Mouse (Mus musculus) neural tube, postnatal 0 days (tissue): ENCODE results near the gene Chchd1. TPM values are rescaled to one million over a fixed set of nuclear protein-coding genes. Genes with fewer than 3 reads are reported as not detected.

ENCODE experiments used
- microRNA-seq: library from miRNA; unstranded; fragments of <30 nt; microRNA quantifications from one replicate; pipeline ENCODE4, GENCODE M21; 2016
- polyA plus RNA-seq: library from polyadenylated mRNA; unstranded; fragments of >200 nt; fragmentation: Nextera tagmentation; extraction: Ambion mirVana; gene quantifications from 2 replicates; pipeline ENCODE4 v1.2.1, GENCODE M21; 2015

The Chchd1 gene
- 166 and 195 TPM in 2 replicates for polyA plus RNA-seq

GRCm38 (mm10) chr14:20702741-20703381 is at the start of gene Chchd1:
Gene Chchd1 (plus strand): TSS chr14:20703006.

DNA sequence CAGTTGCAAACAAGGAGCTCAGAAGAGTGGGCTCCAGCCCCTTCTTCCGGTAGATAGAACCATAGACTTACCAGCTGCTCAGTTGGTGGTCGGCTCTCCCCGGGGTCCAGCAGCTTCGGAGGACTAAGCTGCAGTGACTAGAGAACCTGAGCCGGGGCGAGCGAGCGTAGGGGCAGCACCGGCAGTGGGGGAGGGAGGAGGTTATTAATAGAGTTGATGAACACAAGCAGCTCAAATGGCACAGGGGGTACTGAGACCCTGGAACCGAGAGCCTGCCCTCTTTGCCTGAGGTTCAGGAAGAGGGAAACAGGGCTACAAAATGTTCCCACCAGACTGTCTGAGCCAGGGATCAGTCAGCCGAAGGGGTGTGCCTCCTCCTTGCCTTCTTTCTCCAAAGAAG is 46.4 kb upstream of the Chchd1 start, which contains the start of gene Myoz1:
TSS of gene Myoz1 (minus strand) at position 180 of the 400 bp plus-strand sequence.

GRCm38 (mm10) chr14:20668154-20668810 is 34.5 kb upstream of the Chchd1 start, which contains the start of gene Synpo2l:
Gene Synpo2l (minus strand): TSS chr14:20668354.

DNA sequence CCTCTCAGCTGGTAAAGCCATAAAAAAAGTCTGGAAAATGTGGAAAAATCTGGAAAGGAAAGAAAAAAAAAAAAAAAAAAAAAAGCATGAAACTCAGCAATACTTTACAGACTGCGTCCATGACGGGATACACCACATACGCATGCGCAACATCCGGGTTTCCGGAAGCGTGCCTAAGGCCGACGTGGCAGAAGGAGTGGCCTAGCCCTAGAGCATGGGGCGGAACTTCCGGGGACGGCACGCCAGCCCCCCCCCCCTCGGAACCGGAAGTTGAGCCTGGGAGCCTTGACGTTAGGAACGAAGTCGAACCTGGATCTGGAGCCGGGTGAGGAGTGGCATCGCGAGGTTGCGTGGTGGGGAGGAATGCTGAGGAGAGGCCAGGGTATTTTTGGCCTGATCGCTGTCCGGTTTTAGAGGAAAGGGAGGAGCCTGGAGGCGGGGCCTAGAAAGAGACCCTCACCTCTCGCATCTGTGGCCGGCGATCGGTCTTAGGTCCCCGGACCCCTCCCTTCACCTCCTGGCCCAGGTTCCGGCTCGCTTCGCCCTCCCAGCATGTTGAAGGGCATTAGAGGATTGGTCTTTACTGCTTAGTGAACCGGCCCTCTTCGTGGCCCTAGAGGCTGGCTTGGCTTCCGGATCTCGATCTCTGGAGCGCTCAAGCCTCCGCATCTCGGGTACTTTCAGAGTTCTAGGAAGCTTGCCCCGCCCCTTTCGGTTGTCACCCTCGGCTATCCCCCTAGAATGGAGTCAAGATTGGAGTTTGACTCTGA is 28.6 kb upstream of the Chchd1 start, which contains the start of gene Sec24c:
TSS of gene Sec24c (plus strand) at position 245 of the 770 bp plus-strand sequence.

GRCm38 (mm10) chr14:20694884-20695760 is 7.7 kb upstream of the Chchd1 start, which contains the start of gene Fut11:
Gene Fut11 (plus strand): TSS chr14:20694968.

GRCm38 (mm10) chr14:20707201-20708190 is 4.7 kb downstream of the Chchd1 start, which contains the start of gene Zswim8:
Gene Zswim8 (plus strand): TSS chr14:20707552.

GRCm38 (mm10) chr14:20733952-20734774 is 31.4 kb downstream of the Chchd1 start, which contains the start of gene Ndst2:
Gene Ndst2 (minus strand): TSS chr14:20734562.

Small RNA genes within 50 kb of the gene (microRNA-seq; reads per million reads assigned to microRNA genes)
- 0.87 reads per million for gene Mir6946

Other genes with a start within 250 kb of the Chchd1 start
- gene Anxa7, start 222.9 kb upstream of the Chchd1 start, polyA plus RNA-seq = 22.8 and 24.9 TPM in 2 replicates
- gene Mss51, start 206.1 kb upstream of the Chchd1 start, polyA plus RNA-seq = 0.15 and 0.33 TPM in 2 replicates
- 100 and 111 TPM in 2 replicates for gene Ppp3cb, start 156.4 kb upstream of the Chchd1 start, polyA plus RNA-seq
- 5.8 and 6.8 TPM in 2 replicates for gene Usp54, start 61.9 kb upstream of the Chchd1 start, polyA plus RNA-seq
- gene Myoz1, start 46.5 kb upstream of the Chchd1 start, polyA plus RNA-seq = 0.52 and 0.70 TPM in 2 replicates
- 0.22 and 0.23 TPM in 2 replicates for gene Synpo2l, start 34.7 kb upstream of the Chchd1 start, polyA plus RNA-seq
- 47.3 and 53.6 TPM in 2 replicates for gene Sec24c, start 28.7 kb upstream of the Chchd1 start, polyA plus RNA-seq
- 28.0 and 28.5 TPM in 2 replicates for gene Fut11, start 8.0 kb upstream of the Chchd1 start, polyA plus RNA-seq
- gene Zswim8, start 4.5 kb downstream of the Chchd1 start, polyA plus RNA-seq = 29.7 and 39.4 TPM in 2 replicates
- 12.8 and 14.9 TPM in 2 replicates for gene Ndst2, start 31.6 kb downstream of the Chchd1 start, polyA plus RNA-seq
- 377 and 399 TPM in 2 replicates for gene Camk2g, start 91.1 kb downstream of the Chchd1 start, polyA plus RNA-seq
- gene Plau, start 133.7 kb downstream of the Chchd1 start, polyA plus RNA-seq = 0.56 and 0.62 TPM in 2 replicates
- 15.8 and 16.6 TPM in 2 replicates for gene Vcl, start 226.4 kb downstream of the Chchd1 start, polyA plus RNA-seq